Mouse (Mus musculus): ENCODE data around the gene Ctdnep1. TPM values are rescaled to one million over a fixed set of nuclear protein-coding genes. Genes with fewer than 3 reads are reported as not detected.
A peak's percentile ranks its signal among the peaks of the same experiment; 100 is the strongest.

Gene Ctdnep1
- polyA plus RNA-seq (2014; fragmentation: Nextera tagmentation; extraction: Ambion mirVana) = 24.0 and 26.1 TPM in 2 replicates

GRCm38 (mm10) chr11:69981141-69981762 lies at the start of gene Ctdnep1:
Gene Ctdnep1 (plus strand): TSS chr11:69981156.
- DNase-seq (ENCODE audit: low spot score) = no peak
- peak; percentile 48 for ATAC-seq
- H3K36me3 ChIP-seq (ENCODE audit: control insufficient read depth, insufficient read depth, low read length) = peaks cover 39% of the 10 kb centered on the region
- peaks cover 23% of the 10 kb centered on the region for H3K4me1 ChIP-seq (ENCODE audit: control insufficient read depth, insufficient read depth, low read length)
- H3K9ac ChIP-seq (ENCODE audit: low read length) = peak within 1 kb of the TSS; percentile 99
- under 1% methylated on average over 37 of the region's 43 CpGs for WGBS
- H3K4me2 ChIP-seq (ENCODE audit: low read length) = peak within 1 kb of the TSS; percentile 92
- peak within 1 kb of the TSS; percentile 100 for H3K4me3 ChIP-seq (ENCODE audit: low read depth, low read length)
- H3K9me3 ChIP-seq (replicated peaks; ENCODE audit: control insufficient read depth, low read length) = no peaks in the 10 kb centered on the region
- peak within 1 kb of the TSS; percentile 98 for H3K27ac ChIP-seq (ENCODE audit: low read depth, low read length)
- H3K27me3 ChIP-seq (replicated peaks; ENCODE audit: control insufficient read depth, insufficient read depth, low read length) = no peaks in the 10 kb centered on the region

- ATAC-seq (no peak), DNase-seq (ENCODE audit: low spot score) (no peak)
- no peaks in the 10 kb centered on the region for H3K36me3 ChIP-seq (ENCODE audit: control insufficient read depth, insufficient read depth, low read length)
- H3K27me3 ChIP-seq (replicated peaks; ENCODE audit: control insufficient read depth, insufficient read depth, low read length) = no peaks in the 10 kb centered on the region; the same call in 1 of the 2 replicates
- no peak overlapping the region for H3K9ac ChIP-seq (ENCODE audit: low read length)
- H3K4me2 ChIP-seq (ENCODE audit: low read length) = no peak overlapping the region
- peaks cover 5% of the 10 kb centered on the region; the same call in 1 of the 2 replicates for H3K4me1 ChIP-seq (ENCODE audit: control insufficient read depth, insufficient read depth, low read length)
- no peaks in the 10 kb centered on the region for H3K9me3 ChIP-seq (replicated peaks; ENCODE audit: control insufficient read depth, low read length)
- WGBS = 78% methylated on average over 8 of the region's 8 CpGs
- no peak overlapping the region for H3K27ac ChIP-seq (ENCODE audit: low read depth, low read length)
- no peak overlapping the region for H3K4me3 ChIP-seq (ENCODE audit: low read depth, low read length)
Observed at GRCm38 (mm10) chr11:69931769-69932168, 49.2 kb upstream of the Ctdnep1 start.

DNA sequence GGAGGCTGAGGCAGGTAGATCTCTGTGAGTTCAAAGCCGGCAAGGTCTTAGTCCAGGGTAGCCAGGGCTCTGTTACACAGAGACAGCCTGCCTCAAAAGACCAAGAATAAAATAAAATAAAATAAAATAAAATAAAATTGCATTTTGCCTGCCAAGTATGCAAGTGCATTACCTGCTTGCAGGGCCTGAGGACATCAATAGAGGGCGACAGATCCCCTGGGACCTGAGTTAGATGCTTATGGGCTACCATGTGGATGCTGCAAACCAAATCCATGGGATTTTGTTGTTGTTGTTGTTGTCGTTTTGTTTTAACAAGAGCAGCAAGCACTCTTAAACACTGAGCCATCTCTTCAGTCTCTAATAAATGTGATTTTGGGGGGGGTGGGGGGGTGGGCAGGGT lies 48.7 kb upstream of the Ctdnep1 start:
- DNase-seq (ENCODE audit: low spot score) = no peak
- H3K36me3 ChIP-seq (ENCODE audit: control insufficient read depth, insufficient read depth, low read length) = no peaks in the 10 kb centered on the region
- 31% methylated on average over 3 of the region's 3 CpGs for WGBS

DNA sequence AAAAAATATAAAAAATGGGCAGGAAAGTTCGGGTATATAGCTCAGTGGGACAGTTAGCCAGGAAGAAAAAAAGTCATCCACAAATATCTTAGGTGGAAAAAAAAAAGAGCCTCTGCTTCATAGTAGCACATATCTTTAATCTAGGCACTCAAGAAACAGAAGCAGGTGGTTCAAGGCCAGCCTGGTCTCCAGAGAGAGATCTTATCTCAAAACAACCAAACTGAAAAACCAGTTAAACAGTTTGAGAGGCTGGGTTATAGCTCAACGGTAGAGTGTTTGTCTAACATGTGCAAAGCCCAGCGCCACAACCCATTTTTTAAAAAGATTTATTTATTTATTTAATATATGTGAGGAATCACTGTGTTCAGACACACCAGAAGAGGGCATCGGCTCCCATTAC lies 47.9 kb upstream of the Ctdnep1 start:
- Histone ChIP-seq H3K9ac (ENCODE audit: low read length) (no peak overlapping the region), H3K4me2 (ENCODE audit: low read length) (no peak overlapping the region), H3K4me1 (ENCODE audit: control insufficient read depth, insufficient read depth, low read length) (peaks cover 5% of the 10 kb centered on the region; the same call in 1 of the 2 replicates), H3K9me3 (replicated peaks; ENCODE audit: control insufficient read depth, low read length) (no peaks in the 10 kb centered on the region), H3K27me3 (replicated peaks; ENCODE audit: control insufficient read depth, insufficient read depth, low read length) (peaks cover 7% of the 10 kb centered on the region; the same call in 1 of the 2 replicates), H3K27ac (ENCODE audit: low read depth, low read length) (no peak overlapping the region), H3K36me3 (ENCODE audit: control insufficient read depth, insufficient read depth, low read length) (no peaks in the 10 kb centered on the region), H3K4me3 (ENCODE audit: low read depth, low read length) (no peak overlapping the region)
- DNase-seq (ENCODE audit: low spot score) (no peak), ATAC-seq (no peak)
- WGBS = 82% methylated on average over 4 of the region's 4 CpGs

More for the DNA sequence above, 48.7 kb upstream of the Ctdnep1 start:
- H3K27me3 ChIP-seq (replicated peaks; ENCODE audit: control insufficient read depth, insufficient read depth, low read length) = peaks cover under 1% of the 10 kb centered on the region; the same call in 1 of the 2 replicates
- no peaks in the 10 kb centered on the region for H3K9me3 ChIP-seq (replicated peaks; ENCODE audit: control insufficient read depth, low read length)
- no peak overlapping the region for H3K9ac ChIP-seq (ENCODE audit: low read length)
- H3K4me2 ChIP-seq (ENCODE audit: low read length) = no peak overlapping the region
- no peak for ATAC-seq
- H3K27ac ChIP-seq (ENCODE audit: low read depth, low read length) = no peak overlapping the region
- peaks cover 5% of the 10 kb centered on the region; the same call in 1 of the 2 replicates for H3K4me1 ChIP-seq (ENCODE audit: control insufficient read depth, insufficient read depth, low read length)
- no peak overlapping the region for H3K4me3 ChIP-seq (ENCODE audit: low read depth, low read length)

DNA sequence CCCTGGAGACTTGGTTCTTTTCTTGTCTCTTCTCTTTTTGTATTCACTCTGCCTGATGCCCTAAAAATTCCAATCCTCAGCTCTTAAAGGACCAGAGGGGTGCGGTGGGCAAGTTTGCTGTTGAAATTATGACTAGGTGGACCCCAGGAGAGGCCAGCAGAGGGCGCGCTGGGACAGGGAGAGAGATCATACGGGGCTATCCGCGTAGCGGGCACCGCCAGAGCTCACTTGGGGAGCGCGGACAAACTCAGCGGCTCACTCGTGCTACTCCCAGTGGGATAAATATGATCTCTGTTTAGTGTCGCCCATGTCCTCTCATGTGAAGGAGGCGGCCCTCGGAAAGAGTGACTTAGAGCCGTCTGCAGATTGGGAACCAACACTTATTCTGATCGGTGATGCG lies 46.8 kb upstream of the Ctdnep1 start:
- Histone ChIP-seq H3K4me1 (ENCODE audit: control insufficient read depth, insufficient read depth, low read length) (peaks cover 5% of the 10 kb centered on the region; the same call in 1 of the 2 replicates), H3K36me3 (ENCODE audit: control insufficient read depth, insufficient read depth, low read length) (no peaks in the 10 kb centered on the region), H3K4me2 (ENCODE audit: low read length) (peak overlapping the region; percentile 99), H3K27me3 (replicated peaks; ENCODE audit: control insufficient read depth, insufficient read depth, low read length) (peaks cover 9% of the 10 kb centered on the region; the same call in 1 of the 2 replicates), H3K9ac (ENCODE audit: low read length) (no peak overlapping the region), H3K27ac (ENCODE audit: low read depth, low read length) (no peak overlapping the region), H3K4me3 (ENCODE audit: low read depth, low read length) (0 out of 2 replicates have a peak overlapping the region, but pooled peaks have one; percentile 2), H3K9me3 (replicated peaks; ENCODE audit: control insufficient read depth, low read length) (no peaks in the 10 kb centered on the region)
- DNase-seq (ENCODE audit: low spot score) = peak; percentile 92
- WGBS = 0% methylated on average over 18 of the region's 18 CpGs
- ATAC-seq = peak; percentile 54

DNA sequence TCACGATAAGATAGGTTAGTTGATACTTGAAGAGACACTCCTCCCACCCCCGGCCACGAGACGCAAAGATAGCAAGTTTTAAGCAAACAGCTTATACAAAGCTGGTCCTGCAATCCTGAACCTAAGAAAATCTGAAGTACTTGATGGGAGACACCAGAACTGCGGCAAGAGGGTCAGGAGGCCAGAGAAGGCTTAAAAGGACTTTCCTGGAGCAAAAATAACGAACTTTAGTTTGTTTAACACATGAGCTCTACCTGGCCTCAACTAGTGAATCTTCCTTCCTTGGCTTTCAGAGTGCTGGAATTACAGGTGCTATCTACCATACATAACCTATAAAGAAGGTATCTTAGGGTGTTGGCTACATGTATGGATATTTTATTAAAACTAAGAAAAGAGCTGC lies 46.3 kb upstream of the Ctdnep1 start:
- H3K27me3 ChIP-seq (replicated peaks; ENCODE audit: control insufficient read depth, insufficient read depth, low read length) = peaks cover 9% of the 10 kb centered on the region; the same call in 1 of the 2 replicates
- ATAC-seq = no peak
- no peaks in the 10 kb centered on the region for H3K36me3 ChIP-seq (ENCODE audit: control insufficient read depth, insufficient read depth, low read length)
- peak; percentile 13 for DNase-seq (ENCODE audit: low spot score)
- peak overlapping the region; percentile 99 for H3K4me2 ChIP-seq (ENCODE audit: low read length)
- H3K9ac ChIP-seq (ENCODE audit: low read length) = no peak overlapping the region
- peaks cover 5% of the 10 kb centered on the region; the same call in 1 of the 2 replicates for H3K4me1 ChIP-seq (ENCODE audit: control insufficient read depth, insufficient read depth, low read length)
- 18% methylated on average over 6 of the region's 6 CpGs for WGBS
- 0 out of 2 replicates have a peak overlapping the region, but pooled peaks have one; percentile 2 for H3K4me3 ChIP-seq (ENCODE audit: low read depth, low read length)
- H3K27ac ChIP-seq (ENCODE audit: low read depth, low read length) = no peak overlapping the region
- H3K9me3 ChIP-seq (replicated peaks; ENCODE audit: control insufficient read depth, low read length) = no peaks in the 10 kb centered on the region

DNA sequence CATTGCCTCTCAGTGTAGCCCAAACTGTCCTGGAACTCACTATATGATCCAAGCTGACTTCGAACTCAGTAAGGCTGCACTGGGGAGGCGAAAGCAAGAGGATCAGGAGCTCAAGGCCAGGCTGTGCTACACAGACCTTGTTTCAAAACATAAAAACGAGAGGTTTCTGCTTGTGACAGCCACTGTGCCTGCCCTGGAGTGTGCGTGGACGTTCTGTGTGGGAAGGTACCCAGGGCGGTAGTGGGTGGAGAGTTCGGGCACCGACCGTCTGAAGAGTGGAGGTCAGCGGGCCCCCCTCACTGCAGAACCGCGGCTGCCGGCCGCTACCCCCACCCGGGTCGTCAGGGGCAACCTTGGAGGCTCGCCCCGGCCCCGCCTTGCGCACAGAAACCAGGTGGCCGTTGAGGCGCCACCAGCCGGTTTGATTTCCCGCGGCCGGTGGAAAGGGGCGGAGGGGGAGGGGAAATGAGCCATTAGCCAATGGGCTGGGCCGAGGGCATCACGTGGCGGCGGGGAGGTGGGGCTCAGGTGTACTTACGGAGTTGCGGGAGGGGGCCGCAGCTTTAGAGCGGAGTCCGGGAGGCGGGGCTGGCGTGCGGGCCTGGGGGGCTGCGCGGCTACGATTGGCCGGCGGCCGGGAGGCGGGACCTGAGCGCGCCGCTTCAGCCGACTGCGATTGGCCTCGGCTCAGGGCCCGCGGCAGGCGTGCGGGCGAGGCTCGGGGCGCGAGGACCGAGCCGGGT lies 45.6 kb upstream of the Ctdnep1 start, which contains the start of gene Ybx2:
TSS of gene Ybx2 (plus strand) at position 660 of the 743 bp plus-strand sequence.
- peak; percentile 92 for ATAC-seq
- WGBS = 1% methylated on average over 58 of the region's 62 CpGs
- H3K9ac ChIP-seq (ENCODE audit: low read length) = peak within 1 kb of the TSS; percentile 67

GRCm38 (mm10) chr11:69936156-69936555 lies 44.8 kb upstream of the Ctdnep1 start:
- peak overlapping the region; percentile 53 for H3K4me3 ChIP-seq (ENCODE audit: low read depth, low read length)
- peak overlapping the region; percentile 67 for H3K9ac ChIP-seq (ENCODE audit: low read length)
- ATAC-seq (peak; percentile 38), DNase-seq (ENCODE audit: low spot score) (peak; percentile 32)
- no peaks in the 10 kb centered on the region for H3K9me3 ChIP-seq (replicated peaks; ENCODE audit: control insufficient read depth, low read length)
- H3K27ac ChIP-seq (ENCODE audit: low read depth, low read length) = no peak overlapping the region
- peaks cover 9% of the 10 kb centered on the region; the same call in 1 of the 2 replicates for H3K27me3 ChIP-seq (replicated peaks; ENCODE audit: control insufficient read depth, insufficient read depth, low read length)
- H3K36me3 ChIP-seq (ENCODE audit: control insufficient read depth, insufficient read depth, low read length) = no peaks in the 10 kb centered on the region
- H3K4me2 ChIP-seq (ENCODE audit: low read length) = peak overlapping the region; percentile 99
- 1% methylated on average over 29 of the region's 30 CpGs for WGBS
- peaks cover 5% of the 10 kb centered on the region; the same call in 1 of the 2 replicates for H3K4me1 ChIP-seq (ENCODE audit: control insufficient read depth, insufficient read depth, low read length)

More for the DNA sequence above, 45.6 kb upstream of the Ctdnep1 start, which contains the start of gene Ybx2:
- no peak within 1 kb of the TSS for H3K27ac ChIP-seq (ENCODE audit: low read depth, low read length)
- H3K36me3 ChIP-seq (ENCODE audit: control insufficient read depth, insufficient read depth, low read length) = no peaks in the 10 kb centered on the region
- no peaks in the 10 kb centered on the region for H3K9me3 ChIP-seq (replicated peaks; ENCODE audit: control insufficient read depth, low read length)
- H3K4me3 ChIP-seq (ENCODE audit: low read depth, low read length) = peak within 1 kb of the TSS; percentile 53
- peak; percentile 96 for DNase-seq (ENCODE audit: low spot score)
- H3K4me1 ChIP-seq (ENCODE audit: control insufficient read depth, insufficient read depth, low read length) = peaks cover 5% of the 10 kb centered on the region; the same call in 1 of the 2 replicates
- H3K4me2 ChIP-seq (ENCODE audit: low read length) = peak within 1 kb of the TSS; percentile 99
- peaks cover 9% of the 10 kb centered on the region; the same call in 1 of the 2 replicates for H3K27me3 ChIP-seq (replicated peaks; ENCODE audit: control insufficient read depth, insufficient read depth, low read length)

All from forebrain, embryonic 14.5 days (tissue).